Mouse (Mus musculus) stomach, postnatal 0 days (tissue): ENCODE measurements around the gene Cfap44. TPM values are rescaled to one million over a fixed set of nuclear protein-coding genes. Genes with fewer than 3 reads are reported as not detected.

Experiments used
- ATAC-seq: fragments of 200-750 bp; cut with Nextera tagmentation; 2 replicates; pipeline ENCODE4 v1.8.0; 2017; ENCODE audit not compliant: low FRiP score, low TSS enrichment
- DNase-seq: peaks from one replicate; pipeline ENCODE4 v3.0.0-alpha.2; 2016; ENCODE audit warnings: low spot score
- H3K27ac ChIP-seq: fragments of 300-500 bp; sonication (generic); replicated peaks from 2 replicates; pipeline ENCODE4 v1.5.1; 2014; ENCODE audit warnings: mild to moderate bottlenecking, control low read depth
- H3K27me3 ChIP-seq: fragments of 300-500 bp; sonication (generic); 2 replicates; pipeline ENCODE4 v1.6.1; 2014; ENCODE audit warnings: low read length; ENCODE audit not compliant: control insufficient read depth, insufficient read depth
- H3K36me3 ChIP-seq: fragments of 300-500 bp; sonication (generic); 2 replicates; pipeline ENCODE4 v1.6.1; 2014; ENCODE audit warnings: low read length, mixed read lengths; ENCODE audit not compliant: control insufficient read depth, insufficient read depth
- H3K4me1 ChIP-seq: fragments of 300-500 bp; sonication (generic); replicated peaks from 2 replicates; pipeline ENCODE4 v1.6.1; 2014; ENCODE audit warnings: antibody characterized with exemption; ENCODE audit not compliant: control insufficient read depth, insufficient read depth
- H3K4me2 ChIP-seq: fragments of 300-500 bp; sonication (generic); replicated peaks from 2 replicates; pipeline ENCODE4 v1.6.1; 2014; ENCODE audit warnings: low read depth, mild to moderate bottlenecking, control low read depth, moderate library complexity
- H3K4me3 ChIP-seq: fragments of 300-500 bp; sonication (generic); 2 replicates; pipeline ENCODE4 v1.5.1; 2014; ENCODE audit warnings: low read depth, low read length, control low read depth
- H3K9ac ChIP-seq: fragments of 300-500 bp; sonication (generic); 2 replicates; pipeline ENCODE4 v1.6.1; 2014; ENCODE audit warnings: mild to moderate bottlenecking, low read length, control low read depth, mixed read lengths
- H3K9me3 ChIP-seq: fragments of 300-500 bp; sonication (generic); 2 replicates; pipeline ENCODE4 v1.6.1; 2016; ENCODE audit warnings: low read length; ENCODE audit not compliant: control insufficient read depth
- CTCF ChIP-seq: IDR thresholded peaks from 2 replicates; pipeline ENCODE4 v1.5.1; 2016; ENCODE audit warnings: antibody characterized with exemption, low read depth, mild to moderate bottlenecking, moderate library complexity
- EP300 ChIP-seq: optimal IDR thresholded peaks from 2 replicates; pipeline ENCODE3; 2016; ENCODE audit warnings: antibody characterized with exemption
- whole genome bisulfite sequencing: fragments of 180-500 bp; shearing (Covaris S2); extraction: QIAGEN DNeasy Blood & Tissue Kit; methylation state at CpG from one replicate; pipeline ENCODE4 v1.1.7; 2014; 5-methylcytosine and 5-hydroxymethylcytosine counted together
- polyA plus RNA-seq: library from polyadenylated mRNA; unstranded; fragments of >200 nt; fragmentation: Nextera tagmentation; extraction: Ambion mirVana; gene quantifications from 2 replicates; pipeline ENCODE4 v1.2.1, GENCODE M21; 2015

The Cfap44 gene
- polyA plus RNA-seq, 1 experiment from 2014 or later, result 0.05 TPM

DNA sequence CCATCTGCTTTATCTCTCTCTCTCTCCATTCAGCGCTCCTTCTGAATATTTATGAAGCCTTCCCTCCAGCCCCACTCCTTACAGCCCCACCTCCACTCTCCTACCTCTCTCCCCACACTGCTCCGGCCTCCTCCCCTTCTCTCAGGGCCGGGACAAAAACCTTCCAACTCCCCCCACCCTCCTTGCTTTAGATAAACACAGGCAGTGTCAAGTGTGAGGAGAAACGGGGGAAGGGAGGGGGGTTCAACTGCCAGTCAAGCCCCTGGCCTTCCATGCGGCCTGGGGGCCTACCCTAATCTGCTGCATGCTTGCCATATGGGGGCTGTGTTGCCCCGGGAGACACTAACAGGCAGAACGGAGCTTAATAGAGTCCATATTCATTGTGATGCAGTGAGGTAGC is 136.2 kb downstream of the Cfap44 start:
- no peak overlapping the region for H3K9ac ChIP-seq
- H3K36me3 ChIP-seq, result no peaks in the 10 kb centered on the region
- DNase-seq, result no peak
- peak overlapping the region; percentile 37 for H3K4me2 ChIP-seq
- H3K4me3 ChIP-seq, result no peak overlapping the region
- TF ChIP-seq EP300, result no peak
- TF ChIP-seq CTCF, result no peak
- 7% methylated on average over 7 of the region's 7 CpGs for WGBS
- no peaks in the 10 kb centered on the region for H3K9me3 ChIP-seq
- no peak for ATAC-seq
- H3K27me3 ChIP-seq, result no peaks in the 10 kb centered on the region
- H3K27ac ChIP-seq, result no peak overlapping the region
- H3K4me1 ChIP-seq, result peaks cover 2% of the 10 kb centered on the region; the same call in 1 of the 2 replicates

DNA sequence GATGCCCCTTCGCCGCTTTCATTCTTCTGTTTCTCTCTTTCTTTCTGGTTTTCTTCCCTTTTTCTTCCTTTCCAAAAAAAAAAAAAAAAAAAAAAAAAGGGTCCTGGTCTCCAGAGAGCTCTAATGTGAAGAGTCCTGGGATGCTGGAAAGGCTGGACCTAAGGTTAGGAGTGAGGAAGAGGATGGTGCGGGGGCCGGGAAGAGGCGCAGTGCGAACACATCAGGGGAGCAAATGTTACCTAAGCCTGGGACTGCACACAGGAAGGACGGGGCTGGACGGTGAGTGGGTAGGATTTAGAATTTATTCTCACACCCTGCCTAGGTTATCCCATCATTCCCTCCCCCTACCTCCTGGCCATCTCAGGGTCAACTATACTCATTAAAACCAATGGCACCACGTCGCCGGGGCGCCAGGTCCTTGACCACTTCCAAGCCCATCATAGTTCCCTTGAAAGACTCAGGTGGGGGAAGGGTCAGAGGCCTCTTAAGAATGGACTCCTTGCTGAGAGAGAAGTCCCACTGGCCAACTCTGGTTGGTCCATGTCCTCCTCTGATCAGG is 136.7 kb downstream of the Cfap44 start:
- Histone ChIP-seq H3K4me2 (peak overlapping the region; percentile 37), H3K27me3 (no peaks in the 10 kb centered on the region), H3K9ac (no peak overlapping the region), H3K36me3 (no peaks in the 10 kb centered on the region), H3K9me3 (no peaks in the 10 kb centered on the region), H3K4me3 (no peak overlapping the region), H3K4me1 (peaks cover 2% of the 10 kb centered on the region; the same call in 1 of the 2 replicates), H3K27ac (no peak overlapping the region)
- ATAC-seq, result 0 out of 2 replicates have a peak, but pooled peaks have one; percentile 28
- TF ChIP-seq CTCF (no peak), EP300 (no peak)
- 62% methylated on average over 12 of the region's 12 CpGs for WGBS
- no peak for DNase-seq

Other genes starting within 250 kb of the Cfap44 start
- gene Usf3, start 221.6 kb upstream of the Cfap44 start, polyA plus RNA-seq, result 1.8 and 2.0 TPM in 2 replicates
- 9.8 and 11.1 TPM in 2 replicates for gene Sidt1, start 61.6 kb upstream of the Cfap44 start, polyA plus RNA-seq
- gene Spice1, start 47.7 kb upstream of the Cfap44 start, polyA plus RNA-seq, result 7.9 and 8.4 TPM in 2 replicates
- 5.9 and 6.1 TPM in 2 replicates for gene Boc, start 164.1 kb downstream of the Cfap44 start, polyA plus RNA-seq